Mouse (Mus musculus): ENCODE results near the gene Hrk. TPM values are rescaled to one million over a fixed set of nuclear protein-coding genes. Genes with fewer than 3 reads are reported as not detected.

Gene Hrk
- polyA plus RNA-seq, 1 experiment from 2014 or later = 3.5 TPM

- Histone ChIP-seq H3K27me3 (ENCODE audit: control insufficient read depth, insufficient read depth, low read length) (no peaks in the 10 kb centered on the region), H3K9me3 (ENCODE audit: control insufficient read depth, low read length) (no peaks in the 10 kb centered on the region), H3K36me3 (ENCODE audit: control insufficient read depth, insufficient read depth, low read length) (peaks cover 5% of the 10 kb centered on the region; the same call in 1 of the 2 replicates), H3K4me1 (ENCODE audit: control insufficient read depth, insufficient read depth, low read length) (peaks cover 3% of the 10 kb centered on the region; the same call in 1 of the 2 replicates), H3K27ac (ENCODE audit: low read depth, low read length) (no peak overlapping the region), H3K4me3 (ENCODE audit: low read depth, low read length) (no peak overlapping the region), H3K9ac (replicated peaks; ENCODE audit: low read depth, low read length) (no peak overlapping the region), H3K4me2 (ENCODE audit: low read depth, low read length) (no peak overlapping the region)
- no peak for ATAC-seq (ENCODE audit: low read depth)
- 57% methylated on average over 5 of the region's 5 CpGs for WGBS
Observed at GRCm38 (mm10) chr5:118136391-118136790, 28.1 kb upstream of the Hrk start.

GRCm38 (mm10) chr5:118139630-118140029 is 24.8 kb upstream of the Hrk start:
- H3K27me3 ChIP-seq (ENCODE audit: control insufficient read depth, insufficient read depth, low read length) = no peaks in the 10 kb centered on the region
- peaks cover 9% of the 10 kb centered on the region; the same call in 1 of the 2 replicates for H3K36me3 ChIP-seq (ENCODE audit: control insufficient read depth, insufficient read depth, low read length)
- no peak overlapping the region for H3K4me3 ChIP-seq (ENCODE audit: low read depth, low read length)
- H3K9me3 ChIP-seq (ENCODE audit: control insufficient read depth, low read length) = no peaks in the 10 kb centered on the region
- WGBS = 92% methylated on average over 8 of the region's 8 CpGs
- no peak overlapping the region for H3K27ac ChIP-seq (ENCODE audit: low read depth, low read length)
- H3K4me1 ChIP-seq (ENCODE audit: control insufficient read depth, insufficient read depth, low read length) = peaks cover 3% of the 10 kb centered on the region; the same call in 1 of the 2 replicates
- H3K9ac ChIP-seq (replicated peaks; ENCODE audit: low read depth, low read length) = no peak overlapping the region
- no peak overlapping the region for H3K4me2 ChIP-seq (ENCODE audit: low read depth, low read length)
- no peak for ATAC-seq (ENCODE audit: low read depth)

GRCm38 (mm10) chr5:118142471-118142870 is 22.0 kb upstream of the Hrk start:
- peaks cover 23% of the 10 kb centered on the region for H3K4me1 ChIP-seq (ENCODE audit: control insufficient read depth, insufficient read depth, low read length)
- ATAC-seq (ENCODE audit: low read depth) = no peak

GRCm38 (mm10) chr5:118143211-118144026 is 21.0 kb upstream of the Hrk start:
- no peak for ATAC-seq (ENCODE audit: low read depth)
- no peaks in the 10 kb centered on the region for H3K27me3 ChIP-seq (ENCODE audit: control insufficient read depth, insufficient read depth, low read length)
- peaks cover 9% of the 10 kb centered on the region; the same call in 1 of the 2 replicates for H3K36me3 ChIP-seq (ENCODE audit: control insufficient read depth, insufficient read depth, low read length)
- 83% methylated on average over 12 of the region's 12 CpGs for WGBS
- H3K4me3 ChIP-seq (ENCODE audit: low read depth, low read length) = no peak overlapping the region
- H3K4me2 ChIP-seq (ENCODE audit: low read depth, low read length) = no peak overlapping the region
- H3K9me3 ChIP-seq (ENCODE audit: control insufficient read depth, low read length) = no peaks in the 10 kb centered on the region
- peaks cover 26% of the 10 kb centered on the region for H3K4me1 ChIP-seq (ENCODE audit: control insufficient read depth, insufficient read depth, low read length)
- no peak overlapping the region for H3K27ac ChIP-seq (ENCODE audit: low read depth, low read length)
- H3K9ac ChIP-seq (replicated peaks; ENCODE audit: low read depth, low read length) = no peak overlapping the region

More at GRCm38 (mm10) chr5:118142471-118142870, 22.0 kb upstream of the Hrk start:
- no peak overlapping the region for H3K27ac ChIP-seq (ENCODE audit: low read depth, low read length)
- 87% methylated on average over 8 of the region's 8 CpGs for WGBS
- H3K9ac ChIP-seq (replicated peaks; ENCODE audit: low read depth, low read length) = no peak overlapping the region
- no peak overlapping the region for H3K4me3 ChIP-seq (ENCODE audit: low read depth, low read length)
- H3K4me2 ChIP-seq (ENCODE audit: low read depth, low read length) = no peak overlapping the region
- H3K36me3 ChIP-seq (ENCODE audit: control insufficient read depth, insufficient read depth, low read length) = peaks cover 9% of the 10 kb centered on the region; the same call in 1 of the 2 replicates
- no peaks in the 10 kb centered on the region for H3K9me3 ChIP-seq (ENCODE audit: control insufficient read depth, low read length)
- H3K27me3 ChIP-seq (ENCODE audit: control insufficient read depth, insufficient read depth, low read length) = no peaks in the 10 kb centered on the region

GRCm38 (mm10) chr5:118144327-118144726 is 20.1 kb upstream of the Hrk start:
- H3K9me3 ChIP-seq (ENCODE audit: control insufficient read depth, low read length) = no peaks in the 10 kb centered on the region
- H3K36me3 ChIP-seq (ENCODE audit: control insufficient read depth, insufficient read depth, low read length) = peaks cover 9% of the 10 kb centered on the region; the same call in 1 of the 2 replicates
- no peak for ATAC-seq (ENCODE audit: low read depth)
- H3K9ac ChIP-seq (replicated peaks; ENCODE audit: low read depth, low read length) = no peak overlapping the region
- H3K4me2 ChIP-seq (ENCODE audit: low read depth, low read length) = no peak overlapping the region
- WGBS = 97% methylated on average over 4 of the region's 4 CpGs
- no peaks in the 10 kb centered on the region for H3K27me3 ChIP-seq (ENCODE audit: control insufficient read depth, insufficient read depth, low read length)
- H3K27ac ChIP-seq (ENCODE audit: low read depth, low read length) = no peak overlapping the region
- peaks cover 26% of the 10 kb centered on the region for H3K4me1 ChIP-seq (ENCODE audit: control insufficient read depth, insufficient read depth, low read length)
- H3K4me3 ChIP-seq (ENCODE audit: low read depth, low read length) = no peak overlapping the region

- ATAC-seq (ENCODE audit: low read depth) = no peak
- Histone ChIP-seq H3K4me3 (ENCODE audit: low read depth, low read length) (no peak overlapping the region), H3K9me3 (ENCODE audit: control insufficient read depth, low read length) (no peaks in the 10 kb centered on the region), H3K27ac (ENCODE audit: low read depth, low read length) (no peak overlapping the region), H3K9ac (replicated peaks; ENCODE audit: low read depth, low read length) (no peak overlapping the region), H3K36me3 (ENCODE audit: control insufficient read depth, insufficient read depth, low read length) (peaks cover 9% of the 10 kb centered on the region; the same call in 1 of the 2 replicates), H3K4me1 (ENCODE audit: control insufficient read depth, insufficient read depth, low read length) (peaks cover 26% of the 10 kb centered on the region), H3K4me2 (ENCODE audit: low read depth, low read length) (no peak overlapping the region), H3K27me3 (ENCODE audit: control insufficient read depth, insufficient read depth, low read length) (no peaks in the 10 kb centered on the region)
- 90% methylated on average over 6 of the region's 6 CpGs for WGBS
Observed at GRCm38 (mm10) chr5:118144770-118145169, 19.7 kb upstream of the Hrk start.

GRCm38 (mm10) chr5:118145458-118145857 is 19.0 kb upstream of the Hrk start:
- Histone ChIP-seq H3K36me3 (ENCODE audit: control insufficient read depth, insufficient read depth, low read length) (peaks cover 9% of the 10 kb centered on the region; the same call in 1 of the 2 replicates), H3K27me3 (ENCODE audit: control insufficient read depth, insufficient read depth, low read length) (no peaks in the 10 kb centered on the region), H3K9me3 (ENCODE audit: control insufficient read depth, low read length) (no peaks in the 10 kb centered on the region), H3K4me2 (ENCODE audit: low read depth, low read length) (no peak overlapping the region), H3K9ac (replicated peaks; ENCODE audit: low read depth, low read length) (peak overlapping the region; percentile 34; the same call in 1 of the 2 replicates), H3K4me3 (ENCODE audit: low read depth, low read length) (no peak overlapping the region), H3K27ac (ENCODE audit: low read depth, low read length) (peak overlapping the region; percentile 69), H3K4me1 (ENCODE audit: control insufficient read depth, insufficient read depth, low read length) (peaks cover 26% of the 10 kb centered on the region)
- WGBS = 66% methylated on average over 3 of the region's 3 CpGs
- ATAC-seq (ENCODE audit: low read depth) = no peak

- Histone ChIP-seq H3K4me1 (ENCODE audit: control insufficient read depth, insufficient read depth, low read length) (peaks cover 26% of the 10 kb centered on the region), H3K9ac (replicated peaks; ENCODE audit: low read depth, low read length) (peak overlapping the region; percentile 34; the same call in 1 of the 2 replicates), H3K36me3 (ENCODE audit: control insufficient read depth, insufficient read depth, low read length) (peaks cover 5% of the 10 kb centered on the region; the same call in 1 of the 2 replicates), H3K4me3 (ENCODE audit: low read depth, low read length) (no peak overlapping the region), H3K4me2 (ENCODE audit: low read depth, low read length) (no peak overlapping the region), H3K27me3 (ENCODE audit: control insufficient read depth, insufficient read depth, low read length) (no peaks in the 10 kb centered on the region), H3K27ac (ENCODE audit: low read depth, low read length) (peak overlapping the region; percentile 69), H3K9me3 (ENCODE audit: control insufficient read depth, low read length) (no peaks in the 10 kb centered on the region)
- 49% methylated on average over 15 of the region's 15 CpGs for WGBS
- ATAC-seq (ENCODE audit: low read depth) = peak; percentile 38; the same call in 1 of the 2 replicates
Observed at GRCm38 (mm10) chr5:118145999-118146679, 18.3 kb upstream of the Hrk start.

- H3K4me1 ChIP-seq (ENCODE audit: control insufficient read depth, insufficient read depth, low read length) = peaks cover 26% of the 10 kb centered on the region
- no peaks in the 10 kb centered on the region for H3K27me3 ChIP-seq (ENCODE audit: control insufficient read depth, insufficient read depth, low read length)
- H3K9ac ChIP-seq (replicated peaks; ENCODE audit: low read depth, low read length) = no peak overlapping the region
- no peaks in the 10 kb centered on the region for H3K36me3 ChIP-seq (ENCODE audit: control insufficient read depth, insufficient read depth, low read length)
- H3K9me3 ChIP-seq (ENCODE audit: control insufficient read depth, low read length) = no peaks in the 10 kb centered on the region
- WGBS = 82% methylated on average over 10 of the region's 10 CpGs
- ATAC-seq (ENCODE audit: low read depth) = no peak
- no peak overlapping the region for H3K4me3 ChIP-seq (ENCODE audit: low read depth, low read length)
- peak overlapping the region; percentile 4; the same call in 1 of the 2 replicates for H3K27ac ChIP-seq (ENCODE audit: low read depth, low read length)
- no peak overlapping the region for H3K4me2 ChIP-seq (ENCODE audit: low read depth, low read length)
Observed at GRCm38 (mm10) chr5:118147264-118147663, 17.2 kb upstream of the Hrk start.
